Mouse (Mus musculus): ENCODE data around the gene Oit3.
A peak's percentile ranks its signal among the peaks of the same experiment; 100 is the strongest.
"Not testable (repeated sequence)": the region's sequence is repeated elsewhere in the genome, so short reads cannot be mapped to it uniquely, and the experiment has no call there.

Oit3 gene

GRCm38 (mm10) chr10:59426371-59426770 is 15.2 kb downstream of the Oit3 start:
- DNase-seq: peak; percentile 17

- DNase-seq: peak; percentile 91
These were observed 16.2 kb downstream of the Oit3 start for GRCm38 (mm10) chr10:59425369-59425768.

GRCm38 (mm10) chr10:59424453-59424852 is 17.1 kb downstream of the Oit3 start:
- DNase-seq: no peak

GRCm38 (mm10) chr10:59419516-59419915 is 22.1 kb downstream of the Oit3 start:
- DNase-seq: no peak

- DNase-seq: peak; percentile 22
These were observed 25.0 kb downstream of the Oit3 start for GRCm38 (mm10) chr10:59416623-59417022.

- no peak for DNase-seq
These were observed 27.9 kb downstream of the Oit3 start for GRCm38 (mm10) chr10:59413711-59414110.

- no peak for DNase-seq
These were observed 31.3 kb downstream of the Oit3 start for GRCm38 (mm10) chr10:59410264-59410663.

- DNase-seq: no peak
These were observed 33.1 kb downstream of the Oit3 start for GRCm38 (mm10) chr10:59408499-59408898.

GRCm38 (mm10) chr10:59403793-59404149 is 37.8 kb downstream of the Oit3 start:
- no peak for DNase-seq

GRCm38 (mm10) chr10:59402899-59403792 is 38.4 kb downstream of the Oit3 start, which contains the start of gene Pla2g12b:
Gene Pla2g12b (plus strand): TSS chr10:59403660.
- no peak for DNase-seq

GRCm38 (mm10) chr10:59395461-59395860 is 46.1 kb downstream of the Oit3 start, which contains the start of gene Gm10273:
Gene Gm10273 (plus strand): TSS chr10:59395632.
- DNase-seq: not testable (repeated sequence)

- no peak for DNase-seq
These were observed 49.7 kb downstream of the Oit3 start for GRCm38 (mm10) chr10:59391907-59392306.

GRCm38 (mm10) chr10:59389652-59390051 is 51.9 kb downstream of the Oit3 start:
- no peak for DNase-seq

GRCm38 (mm10) chr10:59386951-59387350 is 54.6 kb downstream of the Oit3 start:
- no peak for DNase-seq

GRCm38 (mm10) chr10:59381563-59381962 is 60.0 kb downstream of the Oit3 start:
- not testable (repeated sequence) for DNase-seq

- no peak for DNase-seq
These were observed 61.2 kb downstream of the Oit3 start for GRCm38 (mm10) chr10:59380411-59380821.

- no peak for DNase-seq
These were observed 61.7 kb downstream of the Oit3 start for GRCm38 (mm10) chr10:59379927-59380326.

- DNase-seq: no peak
These were observed 62.9 kb downstream of the Oit3 start for GRCm38 (mm10) chr10:59378728-59379127.

- DNase-seq: peak; percentile 28
These were observed 63.7 kb downstream of the Oit3 start for GRCm38 (mm10) chr10:59377906-59378305.
